Mouse (Mus musculus) brain, embryonic 18.5 days (tissue): Measurements from ENCODE around the gene Scin.
"Not testable (repeated sequence)": the region's sequence is repeated elsewhere in the genome, so short reads cannot be mapped to it uniquely, and the experiment has no call there.

Experiments used
- DNase-seq: peaks from one replicate; pipeline ENCODE4 v3.0.0-alpha.2; 2012; ENCODE audit warnings: low read depth, low spot score

The Scin gene

GRCm38 (mm10) chr12:40133573-40134271 lies at the start of gene Scin:
Gene Scin (minus strand): TSS chr12:40134228.
- no peak for DNase-seq

GRCm38 (mm10) chr12:40177089-40177488 lies 43.1 kb upstream of the Scin start:
- DNase-seq: no peak

GRCm38 (mm10) chr12:40176158-40176557 lies 42.1 kb upstream of the Scin start:
- no peak for DNase-seq

- DNase-seq: not testable (repeated sequence)
These were observed 41.1 kb upstream of the Scin start for GRCm38 (mm10) chr12:40175171-40175570.

GRCm38 (mm10) chr12:40171637-40172036 lies 37.6 kb upstream of the Scin start:
- no peak for DNase-seq

- DNase-seq: no peak
These were observed 35.6 kb upstream of the Scin start for GRCm38 (mm10) chr12:40169675-40170074.

- DNase-seq: peak; percentile 18
These were observed 30.6 kb upstream of the Scin start for GRCm38 (mm10) chr12:40164621-40165020.

- DNase-seq: no peak
These were observed 26.7 kb upstream of the Scin start for GRCm38 (mm10) chr12:40160777-40161176.

- DNase-seq: no peak
These were observed 20.2 kb upstream of the Scin start for GRCm38 (mm10) chr12:40154188-40154587.

GRCm38 (mm10) chr12:40152353-40153069 lies 18.5 kb upstream of the Scin start:
- no peak for DNase-seq

GRCm38 (mm10) chr12:40147319-40147718 lies 13.3 kb upstream of the Scin start:
- DNase-seq: no peak

GRCm38 (mm10) chr12:40146510-40146909 lies 12.5 kb upstream of the Scin start:
- no peak for DNase-seq

GRCm38 (mm10) chr12:40140706-40141105 lies 6.7 kb upstream of the Scin start:
- no peak for DNase-seq

GRCm38 (mm10) chr12:40139484-40140245 lies 5.6 kb upstream of the Scin start:
- DNase-seq: no peak

GRCm38 (mm10) chr12:40134529-40134928 lies 501 bp upstream of the Scin start:
- no peak for DNase-seq

GRCm38 (mm10) chr12:40133194-40133572 lies 845 bp downstream of the Scin start:
- no peak for DNase-seq

GRCm38 (mm10) chr12:40118872-40119271 lies 15.2 kb downstream of the Scin start:
- no peak for DNase-seq

- DNase-seq: no peak
These were observed 17.0 kb downstream of the Scin start for GRCm38 (mm10) chr12:40117045-40117444.

GRCm38 (mm10) chr12:40116214-40116613 lies 17.8 kb downstream of the Scin start:
- DNase-seq: no peak

- DNase-seq: no peak
These were observed 19.1 kb downstream of the Scin start for GRCm38 (mm10) chr12:40114883-40115282.

GRCm38 (mm10) chr12:40114020-40114419 lies 20.0 kb downstream of the Scin start:
- DNase-seq: no peak

- DNase-seq: no peak
These were observed 20.4 kb downstream of the Scin start for GRCm38 (mm10) chr12:40113605-40114004.
